Mouse (Mus musculus) kidney, postnatal 14 days (tissue): ENCODE measurements around the gene 2010111I01Rik.
A peak's percentile ranks its signal among the peaks of the same experiment; 100 is the strongest.
"Not testable (repeated sequence)": the region's sequence is repeated elsewhere in the genome, so short reads cannot be mapped to it uniquely, and the experiment has no call there.

Experiments used
- DNase-seq: peaks from one replicate; pipeline ENCODE4 v3.0.0; 2022; ENCODE audit warnings: mixed read lengths

The 2010111I01Rik gene

DNA sequence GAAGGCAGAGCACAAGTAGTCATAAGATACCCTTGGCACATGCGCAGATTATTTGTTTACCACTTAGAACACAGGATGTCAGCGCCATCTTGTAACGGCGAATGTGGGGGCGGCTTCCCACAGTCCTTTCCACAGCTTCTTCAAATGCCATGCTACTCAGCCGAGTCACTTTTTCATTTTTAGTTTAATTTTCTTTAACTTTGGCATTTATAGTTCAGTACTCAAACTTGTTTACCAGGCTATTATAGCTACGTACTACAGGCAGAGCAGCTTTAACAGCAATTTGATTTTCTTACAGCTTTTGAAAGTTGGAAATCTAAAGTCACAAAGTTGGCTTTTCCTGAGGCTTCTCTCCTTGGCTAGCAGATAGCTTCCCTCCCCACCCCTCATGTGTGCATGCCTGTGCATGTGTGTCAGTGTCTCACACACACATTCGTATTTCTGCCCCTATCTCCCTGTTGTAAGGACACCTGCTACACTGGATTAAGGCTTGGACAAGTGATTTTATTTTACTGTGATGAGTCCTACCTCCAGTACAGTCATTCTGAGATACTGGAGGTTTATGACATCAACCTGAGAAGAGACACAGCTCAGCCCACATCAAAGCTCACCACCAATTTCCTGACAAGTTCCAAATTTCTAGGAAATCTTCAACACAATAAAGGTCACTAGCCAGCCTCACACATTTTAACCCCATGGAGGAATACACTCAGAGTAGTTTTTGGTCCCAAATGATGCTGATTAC lies 258.5 kb downstream of the 2010111I01Rik start:
- no peak for DNase-seq

DNA sequence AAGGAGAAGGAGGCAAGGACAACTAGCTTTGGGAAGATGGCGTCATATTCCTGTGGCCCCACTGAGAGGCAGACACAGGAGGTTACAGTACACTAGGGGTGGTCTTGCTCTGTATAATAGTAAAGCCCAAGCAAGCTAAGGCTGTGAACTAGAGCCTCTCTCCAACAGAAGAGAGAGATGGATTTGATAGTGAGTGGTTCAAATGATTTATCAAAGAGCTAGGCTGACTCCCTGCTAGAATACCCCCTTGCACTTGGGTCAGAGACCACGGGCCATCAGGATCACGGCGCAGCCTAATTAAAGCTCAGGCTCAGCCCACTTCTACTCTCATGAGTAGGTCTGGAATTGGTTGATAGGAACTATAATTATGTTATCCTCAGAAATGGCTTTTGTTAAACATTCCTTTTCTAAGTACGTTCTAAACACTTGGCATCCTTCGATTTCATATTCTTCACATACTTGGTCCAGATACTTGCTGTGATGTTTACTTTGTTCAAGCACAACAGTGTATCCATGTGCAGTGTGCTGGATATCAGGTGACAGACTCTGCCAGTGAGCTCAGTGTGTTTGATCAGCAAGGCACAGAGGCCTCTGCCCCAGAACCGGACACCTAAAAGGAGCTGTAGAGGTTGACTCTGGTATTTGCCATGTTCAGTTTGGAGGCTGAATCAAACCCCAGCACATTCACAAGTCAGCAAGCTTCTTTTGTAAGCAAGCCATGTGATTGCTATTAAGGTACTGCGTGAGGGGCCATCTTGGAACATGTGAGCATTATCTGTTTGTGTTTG lies 261.3 kb downstream of the 2010111I01Rik start:
- no peak for DNase-seq

DNA sequence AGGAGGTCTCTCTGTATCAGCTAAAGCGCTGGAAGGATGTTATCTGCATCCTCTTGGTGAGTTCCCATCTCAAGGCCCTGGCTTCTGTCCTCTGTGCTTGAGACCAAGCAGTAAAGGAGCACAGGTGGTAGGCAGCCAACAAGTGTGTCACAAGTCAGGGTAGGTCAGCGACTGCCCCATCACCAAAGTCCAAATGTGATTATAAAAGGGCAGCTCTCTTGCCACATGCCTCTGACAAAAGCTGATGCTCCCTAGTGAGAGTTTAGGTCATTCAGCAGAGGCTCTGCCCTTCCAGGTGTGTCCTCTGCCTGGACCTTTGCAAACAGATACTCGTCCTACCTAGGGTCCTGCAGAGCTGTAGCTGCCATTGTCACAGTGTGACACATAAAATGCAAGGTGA lies 263.1 kb downstream of the 2010111I01Rik start:
- DNase-seq: no peak

DNA sequence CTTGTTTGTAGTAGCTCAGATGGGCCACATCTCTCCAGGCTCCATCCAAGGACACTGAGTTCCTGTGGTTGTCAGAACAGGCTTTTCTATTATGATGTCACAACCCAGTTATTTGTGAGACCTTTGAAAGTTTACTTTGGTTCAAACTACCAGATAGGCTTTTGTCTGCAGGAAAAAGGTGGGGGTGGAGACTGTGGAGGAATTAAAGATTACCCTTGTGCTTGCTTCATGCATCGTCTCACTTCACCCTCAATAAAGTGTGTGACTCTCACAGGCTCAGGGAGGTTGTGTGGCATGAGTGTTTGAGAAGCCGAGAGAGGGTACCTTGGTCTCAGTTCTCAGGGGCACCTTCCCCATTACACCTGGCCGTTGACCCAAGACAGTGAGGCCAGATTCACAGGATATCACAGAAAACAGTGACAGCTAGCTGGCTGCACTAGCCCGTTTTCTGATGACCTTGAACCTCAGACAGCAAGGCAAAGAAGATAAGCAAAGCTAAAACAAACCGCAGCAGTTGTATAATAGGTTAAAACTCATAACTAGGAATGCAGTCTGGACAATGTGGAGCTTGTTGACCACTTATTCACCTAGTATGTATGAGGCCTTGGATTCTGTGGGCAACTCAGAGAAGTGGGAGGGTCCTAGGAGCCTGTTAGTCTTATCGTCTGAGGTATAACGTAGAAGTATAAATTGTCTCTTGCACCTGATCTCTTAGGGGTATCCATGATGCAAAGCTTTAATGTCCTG lies 266.4 kb downstream of the 2010111I01Rik start:
- DNase-seq: peak; percentile 52

DNA sequence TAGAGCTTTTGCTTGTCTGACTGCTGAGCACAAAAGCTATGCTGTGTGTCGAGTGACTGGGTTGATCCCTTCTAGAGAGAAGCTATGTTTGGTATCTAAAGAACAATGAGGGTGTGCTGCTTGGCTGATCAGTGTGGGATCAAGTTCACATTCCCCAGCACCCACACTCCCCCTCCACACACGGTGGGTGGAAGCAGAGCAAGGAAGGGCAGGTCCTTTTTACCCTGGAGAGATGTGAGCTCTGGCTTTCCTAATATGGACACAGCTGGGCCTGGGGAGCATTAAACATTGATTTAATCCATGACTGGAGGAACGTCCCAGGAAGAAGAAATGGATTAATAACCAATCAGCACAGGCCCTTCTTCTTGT lies 267.0 kb downstream of the 2010111I01Rik start:
- DNase-seq: peak; percentile 44

DNA sequence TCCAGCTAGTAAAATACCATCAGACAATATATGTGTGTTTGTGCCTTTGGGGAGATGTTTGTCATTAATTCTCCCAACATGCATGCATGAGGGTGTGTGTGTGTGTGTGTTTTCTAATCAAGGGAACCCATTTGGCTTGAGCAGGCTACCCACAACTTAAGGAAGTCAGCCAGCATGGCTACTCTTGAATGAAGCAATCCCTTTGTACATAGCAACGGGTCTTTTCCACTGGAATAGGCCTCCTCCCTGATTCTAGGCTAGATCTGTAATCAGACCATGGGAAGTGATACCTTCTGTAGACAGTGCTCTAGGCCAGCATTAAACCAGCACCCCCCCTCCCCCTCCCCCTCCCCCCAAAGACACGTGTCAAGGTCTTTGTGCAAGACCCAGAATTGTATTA lies 267.9 kb downstream of the 2010111I01Rik start:
- DNase-seq: no peak

DNA sequence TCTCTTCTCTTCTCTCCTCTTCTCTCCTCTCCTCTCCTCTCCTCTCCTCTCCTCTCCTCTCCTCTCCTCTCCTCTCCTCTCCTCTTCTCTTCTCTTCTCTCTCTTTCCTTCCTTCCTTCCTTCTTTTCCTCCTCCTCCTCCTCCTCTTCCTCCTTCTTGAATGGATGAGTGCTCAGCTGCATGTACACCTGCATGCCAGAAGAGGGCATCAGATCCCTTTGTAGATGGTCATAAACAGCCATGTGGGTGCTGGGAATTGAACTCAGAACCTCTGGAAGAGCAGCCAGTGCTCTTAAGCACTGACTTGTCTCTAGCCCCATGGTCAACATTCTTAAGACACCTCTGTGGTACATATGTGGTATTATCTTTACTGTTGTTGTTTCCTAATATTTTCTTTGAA lies 269.8 kb downstream of the 2010111I01Rik start:
- DNase-seq: not testable (repeated sequence)

DNA sequence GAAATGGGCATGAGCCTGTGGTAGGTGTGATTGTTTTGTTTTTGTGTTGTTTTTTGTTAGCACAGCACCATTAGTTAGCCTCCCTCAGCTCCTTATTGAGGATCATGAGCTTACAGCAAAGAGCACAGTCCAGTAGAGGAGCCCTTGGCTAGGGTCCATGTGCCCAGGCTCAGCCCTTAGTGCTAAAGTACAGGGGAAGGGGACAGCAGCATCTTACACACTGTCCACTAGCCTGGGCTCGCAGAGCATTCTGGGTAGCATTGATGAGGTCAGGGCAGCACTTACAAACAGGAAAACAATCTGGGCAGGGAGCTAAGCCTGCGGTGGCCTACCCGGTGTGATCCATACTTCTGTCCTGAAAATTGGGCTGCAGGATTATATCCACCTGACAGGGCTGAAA lies 270.9 kb downstream of the 2010111I01Rik start:
- DNase-seq: peak; percentile 84

DNA sequence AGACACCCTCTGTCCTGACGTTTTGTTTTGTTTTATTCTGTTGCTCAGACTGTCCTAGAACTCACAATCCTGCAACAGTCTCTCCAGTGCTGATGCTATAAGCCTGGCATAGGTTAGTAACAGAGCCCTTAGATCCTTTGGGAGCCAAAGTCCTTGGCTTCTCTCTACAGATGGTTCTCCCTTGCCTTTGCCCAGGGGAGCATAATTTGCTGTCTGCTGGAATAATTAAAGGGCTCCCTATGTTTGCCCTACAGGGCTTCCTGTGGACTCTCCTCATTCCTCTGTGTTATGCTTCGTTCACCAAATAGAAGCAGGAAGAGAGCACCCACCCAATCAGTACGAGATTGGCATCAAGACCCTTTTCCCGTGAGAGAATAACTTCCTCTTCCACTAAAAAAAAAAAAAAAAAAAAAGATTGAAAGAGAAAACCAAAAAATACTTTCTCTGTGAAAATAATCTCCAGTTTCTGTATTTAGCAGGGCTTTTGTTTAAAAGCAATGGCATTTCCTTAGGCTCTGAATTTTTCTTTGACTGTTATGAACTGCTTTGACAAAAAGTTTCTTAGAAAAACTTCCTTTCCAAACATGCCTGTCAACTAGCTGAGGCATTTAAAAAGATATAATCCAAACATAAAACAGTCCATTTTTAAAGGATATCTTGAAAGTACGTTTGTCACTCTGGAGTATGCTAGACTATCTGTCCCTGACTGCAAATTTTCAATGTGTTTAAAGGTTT lies 271.6 kb downstream of the 2010111I01Rik start:
- peak; percentile 27 for DNase-seq

DNA sequence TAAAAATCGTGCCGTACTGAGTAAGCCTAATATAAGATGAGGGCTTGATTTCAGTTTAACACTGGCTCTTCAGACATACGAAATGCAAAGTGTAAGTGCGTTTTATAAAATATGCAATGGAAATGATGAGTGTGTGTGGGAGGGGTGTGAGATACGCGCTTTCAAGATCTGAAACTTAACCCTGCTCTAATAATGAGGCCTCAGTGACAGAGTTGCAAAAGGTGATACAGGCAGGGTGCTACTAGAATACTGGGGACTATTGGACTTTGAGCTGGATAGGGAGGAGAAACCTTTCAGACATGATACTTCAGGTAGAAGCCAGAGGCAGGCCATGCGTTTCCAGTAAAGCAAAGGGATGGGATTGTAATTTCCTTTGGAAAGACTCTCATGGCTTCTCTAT lies 273.4 kb downstream of the 2010111I01Rik start:
- DNase-seq: no peak

DNA sequence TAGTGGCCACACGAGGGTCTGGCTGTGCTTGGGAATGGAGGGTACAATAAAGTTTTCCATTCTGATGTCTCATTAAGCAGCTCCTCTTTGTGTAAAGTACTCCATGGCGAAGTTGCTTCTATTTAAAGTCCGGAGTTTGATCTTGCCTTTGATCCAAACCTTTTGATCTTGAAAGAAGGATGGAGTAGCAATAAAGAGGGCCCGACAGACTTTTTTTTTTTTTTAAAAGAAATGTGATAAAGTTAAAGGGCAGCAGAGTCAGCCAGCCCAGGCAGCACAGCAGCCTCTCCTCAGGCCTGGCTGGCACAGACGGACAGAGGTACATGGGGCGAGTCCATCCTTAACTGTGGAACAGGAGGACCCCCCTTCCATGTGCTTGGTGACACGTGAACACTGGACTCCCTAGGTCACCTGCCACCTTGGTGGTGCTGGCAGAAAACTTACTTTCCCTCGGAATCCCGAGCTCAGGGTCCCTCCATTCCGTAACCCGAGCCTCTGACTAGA lies 274.7 kb downstream of the 2010111I01Rik start:
- DNase-seq: no peak

DNA sequence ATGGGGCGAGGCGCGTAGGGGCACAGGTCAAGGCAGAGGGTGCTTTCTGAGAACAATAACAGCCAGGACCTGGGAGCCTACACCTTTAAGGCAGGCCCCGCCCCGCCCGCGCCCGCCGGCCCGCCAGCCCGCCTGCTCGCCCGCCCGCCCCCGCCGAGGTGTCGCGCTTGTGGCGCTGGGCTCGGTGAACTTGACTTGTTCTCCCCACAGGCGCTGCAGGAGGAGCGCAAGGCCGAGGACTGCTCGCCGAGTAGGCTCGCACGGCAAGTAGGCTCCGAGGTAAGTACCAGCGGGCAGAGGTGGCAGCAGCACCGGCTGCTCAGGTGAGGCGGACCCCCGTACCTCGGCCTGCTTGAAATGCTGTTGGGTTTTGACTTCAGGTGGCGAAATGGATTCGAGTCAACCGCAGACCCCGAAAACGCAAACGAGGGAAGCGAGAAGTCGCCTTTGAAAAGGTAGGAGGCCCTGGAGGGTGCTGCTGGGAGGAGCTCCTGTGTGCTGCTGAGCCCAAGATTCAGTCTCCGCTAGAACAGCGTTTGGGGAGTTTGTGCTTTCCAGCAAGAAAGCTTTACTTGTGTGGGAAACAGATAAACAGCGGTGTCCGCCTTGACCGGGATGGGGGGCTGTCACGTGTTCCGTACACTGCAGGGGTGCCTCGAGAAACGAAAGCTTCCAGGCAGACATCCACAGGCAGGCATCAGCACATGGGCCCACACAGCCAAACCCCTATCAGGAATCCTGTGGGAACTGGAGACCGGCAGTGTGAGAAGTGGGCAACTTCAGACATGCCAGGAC lies 275.4 kb downstream of the 2010111I01Rik start:
- DNase-seq: peak; percentile 93

DNA sequence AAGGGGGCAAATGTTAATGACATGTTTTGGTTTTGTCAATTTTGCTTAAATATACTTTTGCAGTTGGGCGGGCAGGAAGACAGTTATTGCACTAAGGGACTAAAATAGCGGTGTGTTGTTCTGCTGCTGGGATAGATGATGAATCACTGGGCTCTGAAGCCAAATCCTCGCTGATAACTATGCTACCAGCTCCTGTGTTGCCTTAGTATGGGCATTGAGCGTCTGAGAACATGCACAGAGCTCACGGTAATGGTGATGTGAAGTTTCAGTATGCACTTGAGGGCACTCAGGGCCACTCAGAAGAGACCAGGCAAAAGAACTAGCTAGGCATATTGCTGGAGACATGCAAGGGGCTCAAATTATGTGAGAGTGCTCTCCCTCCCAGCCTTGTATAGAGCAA lies 276.1 kb downstream of the 2010111I01Rik start:
- no peak for DNase-seq

DNA sequence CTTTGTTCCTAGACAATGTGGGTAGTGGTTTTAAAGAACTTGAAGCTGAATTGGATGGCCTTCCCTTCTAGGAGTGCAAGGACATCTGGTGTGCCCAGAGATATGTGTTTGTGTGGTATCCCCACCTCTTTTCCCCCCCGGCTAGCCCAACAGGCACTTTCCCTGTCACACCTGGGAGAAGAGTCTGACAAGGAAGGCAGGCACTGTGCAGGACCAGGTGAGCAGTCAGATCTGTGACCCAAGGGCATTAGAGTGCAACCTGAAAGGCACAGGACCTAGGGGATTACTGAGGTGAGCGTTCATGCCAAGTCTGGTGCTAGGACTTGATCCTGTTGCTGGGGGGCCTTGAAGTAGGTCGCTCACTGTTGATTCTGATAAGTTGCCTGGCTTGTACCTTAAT lies 277.0 kb downstream of the 2010111I01Rik start:
- no peak for DNase-seq

DNA sequence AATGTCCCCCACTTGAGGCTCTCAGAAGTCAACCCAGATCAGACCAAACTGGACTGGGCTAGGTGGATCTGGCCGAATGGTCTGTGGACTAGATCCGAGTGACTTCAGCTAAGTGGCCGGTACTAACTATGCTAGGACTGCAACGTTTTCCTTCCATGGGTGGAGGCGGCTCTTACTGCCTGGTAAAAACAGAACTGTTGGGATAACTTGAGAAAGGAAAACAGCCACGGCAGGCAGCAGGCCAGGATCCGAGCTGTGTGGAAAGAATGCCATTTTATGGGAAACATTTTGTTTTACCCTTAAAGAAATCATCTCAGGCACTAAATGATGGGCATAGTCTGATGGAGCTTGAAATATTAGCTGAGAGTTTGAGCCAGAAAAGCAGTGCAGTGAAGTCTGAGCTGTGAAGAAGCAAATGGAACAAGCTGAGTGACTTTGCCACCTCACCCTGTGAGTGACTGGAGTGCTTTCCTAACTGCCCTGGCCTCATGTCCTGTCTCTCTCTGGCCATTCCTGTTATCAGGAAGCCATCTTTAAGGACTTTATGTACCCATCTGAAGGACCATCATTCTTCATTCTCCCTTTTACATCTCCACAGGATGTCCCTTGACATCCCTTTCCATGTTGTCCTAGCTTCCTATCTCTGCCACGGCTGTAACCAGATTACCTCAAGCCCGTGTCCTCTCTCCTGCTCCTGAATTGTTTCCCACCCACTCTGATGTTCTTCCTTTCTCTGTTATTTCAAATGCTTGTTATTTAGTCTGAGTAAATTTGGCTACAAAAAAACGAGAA lies 277.9 kb downstream of the 2010111I01Rik start:
- peak; percentile 52 for DNase-seq

DNA sequence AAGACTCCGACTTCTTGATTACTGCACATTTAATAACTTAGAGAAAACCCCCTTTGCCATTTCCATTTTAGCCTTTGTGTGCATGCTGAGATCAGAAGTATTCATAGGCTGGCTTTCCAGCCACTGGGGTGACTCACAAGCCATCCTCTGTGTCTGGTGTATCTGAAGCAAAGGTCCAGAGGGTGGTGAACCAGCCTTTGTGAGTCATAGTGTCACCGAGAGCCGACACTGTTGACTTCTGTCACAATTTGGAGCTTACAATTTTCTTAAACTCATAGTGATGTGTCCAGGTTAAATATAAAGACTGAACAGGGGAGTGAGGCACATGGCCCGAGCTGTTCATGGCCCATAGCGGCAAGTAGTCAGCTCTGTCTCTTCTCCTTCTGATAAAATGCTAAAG lies 278.9 kb downstream of the 2010111I01Rik start:
- DNase-seq: no peak

DNA sequence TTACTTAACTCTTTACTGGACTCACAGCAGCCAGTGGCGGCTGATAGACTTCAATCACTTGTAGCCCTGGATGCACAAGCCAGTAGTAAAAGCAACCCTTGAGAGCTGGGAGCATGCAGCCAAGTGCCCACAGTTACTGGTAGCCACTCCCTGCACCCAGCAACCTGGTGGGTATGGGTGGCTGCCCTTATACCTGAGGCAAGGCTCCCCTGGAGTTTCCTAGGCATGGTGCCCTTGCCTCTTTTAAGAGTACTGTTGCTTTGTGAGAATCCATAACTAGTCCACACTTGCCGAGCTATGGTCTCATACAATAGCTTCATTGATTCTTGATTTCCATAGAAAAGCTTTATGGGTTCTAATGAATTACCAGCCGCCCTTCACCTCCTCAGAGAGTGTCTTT lies 279.7 kb downstream of the 2010111I01Rik start:
- peak; percentile 57 for DNase-seq

DNA sequence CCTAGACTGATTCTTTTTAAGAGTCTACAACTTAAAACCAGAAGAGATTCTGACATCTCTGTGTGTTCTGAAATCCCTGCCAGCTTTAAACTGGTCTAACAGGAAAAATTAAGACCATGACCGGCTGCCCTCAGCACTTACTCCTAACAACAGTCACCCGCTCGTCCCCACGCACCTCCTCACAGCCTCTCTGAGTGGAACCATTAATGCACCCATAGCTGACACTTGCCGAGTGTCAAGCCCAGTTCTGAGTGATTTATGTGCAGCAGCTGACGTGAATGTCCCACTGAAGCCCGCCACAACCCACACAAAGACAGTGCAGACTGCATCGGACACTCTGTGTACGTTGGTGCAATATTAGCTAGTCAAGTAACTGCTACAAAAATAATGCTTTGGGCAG lies 280.5 kb downstream of the 2010111I01Rik start:
- DNase-seq: no peak

DNA sequence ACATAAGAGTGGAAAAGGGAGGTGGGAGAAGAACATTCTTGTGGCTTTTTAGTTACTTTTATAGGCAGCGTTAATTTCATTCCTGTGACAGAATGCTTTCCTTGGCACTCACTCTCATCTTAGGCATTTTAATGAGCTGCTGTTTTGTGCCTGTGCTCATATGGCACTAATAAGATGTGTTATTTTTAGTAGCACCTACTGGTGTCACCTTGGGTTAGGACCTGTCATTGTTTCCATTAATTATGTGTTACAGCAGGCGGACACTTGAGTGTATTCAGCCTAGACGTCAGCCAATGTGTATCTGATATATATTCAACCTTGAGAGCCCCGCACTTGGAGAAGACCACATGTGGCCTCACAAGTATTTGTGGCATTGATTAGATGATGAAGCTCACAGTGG lies 281.1 kb downstream of the 2010111I01Rik start:
- no peak for DNase-seq

DNA sequence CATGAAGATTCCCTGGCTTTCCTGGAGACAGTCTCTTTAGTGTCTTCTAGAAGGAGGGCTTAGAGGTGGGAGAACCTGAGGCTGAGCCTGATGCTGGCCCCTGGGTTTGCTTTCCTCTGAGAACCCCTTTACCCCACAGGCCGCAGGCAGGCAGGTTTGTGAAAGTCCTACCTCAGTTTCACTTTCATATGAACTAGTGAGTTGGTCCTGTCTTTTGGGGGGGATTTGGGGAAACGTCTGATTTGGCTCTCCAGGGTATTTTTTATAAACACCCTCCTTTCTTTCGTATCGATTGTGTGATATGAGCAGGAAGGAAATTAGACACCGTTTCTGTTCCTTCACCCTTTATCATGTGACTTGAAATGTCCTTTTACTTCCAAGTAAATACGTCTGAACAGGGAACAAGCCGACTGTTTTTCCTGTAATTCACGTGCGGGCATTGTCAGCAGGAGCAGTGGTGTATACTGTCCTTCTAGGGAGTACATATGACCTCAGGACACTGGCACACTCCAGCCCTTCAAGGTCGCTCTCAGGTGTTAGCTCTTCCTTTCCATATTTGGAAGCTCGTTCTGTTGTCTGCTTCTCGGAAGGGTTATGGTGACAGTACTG lies 281.7 kb downstream of the 2010111I01Rik start:
- DNase-seq: peak; percentile 49

DNA sequence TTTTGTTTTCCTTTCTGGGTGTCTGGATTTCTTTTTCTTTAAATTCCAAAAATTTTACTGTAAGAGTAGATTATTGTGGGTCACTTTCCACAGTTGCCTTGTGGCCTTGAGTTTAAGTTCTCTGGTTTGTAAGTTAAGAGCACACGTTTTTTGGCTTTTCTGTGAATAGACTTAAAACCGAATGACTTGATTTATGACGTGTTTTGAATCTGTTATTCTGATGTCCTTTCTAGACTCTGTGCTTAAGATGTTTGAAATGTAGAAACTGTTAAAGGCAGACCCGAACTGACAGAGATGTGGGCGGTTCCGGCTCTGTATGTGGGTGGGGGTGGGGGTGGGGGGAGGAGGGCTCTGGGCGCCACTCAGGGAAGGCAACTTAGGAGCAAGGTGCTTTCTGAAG lies 282.3 kb downstream of the 2010111I01Rik start:
- no peak for DNase-seq
